Mouse (Mus musculus) cerebellum, adult 2 months (tissue): ENCODE results near the gene Nudcd2.
A peak's percentile ranks its signal among the peaks of the same experiment; 100 is the strongest.

ENCODE experiments used
- CTCF ChIP-seq: fragments of 200-500 bp; IDR thresholded peaks from 2 replicates; pipeline ENCODE4 v1.5.1; 2011; ENCODE audit warnings: low read depth, mild to moderate bottlenecking, control low read depth, low read length, moderate library complexity, borderline replicate concordance; ENCODE audit not compliant: insufficient read depth
- POLR2A ChIP-seq: fragments of 200-500 bp; IDR thresholded peaks from 2 replicates; pipeline ENCODE4 v1.6.1; 2011; ENCODE audit warnings: low read length, control low read depth, borderline replicate concordance; ENCODE audit not compliant: insufficient read depth

- TF ChIP-seq CTCF (no peak), POLR2A (peak; percentile 77; the same call in 1 of the 2 replicates)
Measured at GRCm38 (mm10) chr11:40692511-40693365, 40.7 kb upstream of the Nudcd2 start.
